Mouse (Mus musculus): ENCODE data around the gene Fermt2.

- TF ChIP-seq CTCF (IDR thresholded peaks at IDR 0.05; ENCODE audit: control insufficient read depth, insufficient read depth, low read length) (no peak), POLR2A (IDR thresholded peaks at IDR 0.05; ENCODE audit: borderline replicate concordance, control insufficient read depth, low read depth, low read length) (no peak)
Measured at GRCm38 (mm10) chr14:45457003-45457402, 72.9 kb downstream of the Fermt2 start.
